Mouse (Mus musculus) limb, embryonic 14.5 days (tissue): ENCODE measurements around the gene Eri3. TPM values are rescaled to one million over a fixed set of nuclear protein-coding genes. Genes with fewer than 3 reads are reported as not detected.

Source experiments
- ATAC-seq: fragments of 200-750 bp; cut with Nextera tagmentation; 2 replicates; pipeline ENCODE4 v1.8.0; 2017; ENCODE audit warnings: low read depth, moderate number of reproducible peaks, moderate TSS enrichment; ENCODE audit not compliant: low FRiP score
- DNase-seq: peaks from one replicate; pipeline ENCODE4 v3.0.0-alpha.2; 2015; ENCODE audit warnings: low spot score
- H3K27ac ChIP-seq: fragments of 300-500 bp; sonication (generic); replicated peaks from 2 replicates; pipeline ENCODE4 v1.5.1; 2014; ENCODE audit warnings: low read depth, mild to moderate bottlenecking, low read length, moderate library complexity, mixed read lengths
- H3K27me3 ChIP-seq: fragments of 300-500 bp; sonication (generic); 2 replicates; pipeline ENCODE4 v1.6.1; 2014; ENCODE audit warnings: low read length, mixed read lengths; ENCODE audit not compliant: control insufficient read depth, insufficient read depth
- H3K36me3 ChIP-seq: fragments of 300-500 bp; sonication (generic); 2 replicates; pipeline ENCODE4 v1.6.1; 2014; ENCODE audit warnings: mild to moderate bottlenecking, low read length, moderate library complexity, mixed read lengths; ENCODE audit not compliant: control insufficient read depth, insufficient read depth
- H3K4me1 ChIP-seq: fragments of 300-500 bp; sonication (generic); 2 replicates; pipeline ENCODE4 v1.6.1; 2014; ENCODE audit warnings: antibody characterized with exemption, low read length, mixed read lengths; ENCODE audit not compliant: control insufficient read depth, insufficient read depth
- H3K4me2 ChIP-seq: fragments of 300-500 bp; sonication (generic); replicated peaks from 2 replicates; pipeline ENCODE4 v1.6.1; 2014; ENCODE audit warnings: low read depth, mild to moderate bottlenecking, low read length, moderate library complexity; ENCODE audit not compliant: severe bottlenecking
- H3K4me3 ChIP-seq: fragments of 300-500 bp; sonication (generic); replicated peaks from 2 replicates; pipeline ENCODE4 v1.5.1; 2014; ENCODE audit warnings: low read length
- H3K9ac ChIP-seq: fragments of 300-500 bp; sonication (generic); 2 replicates; pipeline ENCODE4 v1.6.1; 2014; ENCODE audit warnings: mild to moderate bottlenecking, low read depth, low read length, moderate library complexity; ENCODE audit not compliant: severe bottlenecking
- H3K9me3 ChIP-seq: fragments of 300-500 bp; sonication (generic); 2 replicates; pipeline ENCODE4 v1.6.1; 2016; ENCODE audit warnings: low read length; ENCODE audit not compliant: control insufficient read depth
- POLR2A ChIP-seq: fragments of 200-500 bp; IDR thresholded peaks from 2 replicates; pipeline ENCODE4 v1.8.0; 2012; ENCODE audit warnings: inconsistent platforms, mild to moderate bottlenecking, moderate library complexity, borderline replicate concordance; ENCODE audit not compliant: insufficient read depth, insufficient read length; ENCODE audit errors: extremely low read depth
- WGBS: fragments of 180-500 bp; shearing (Covaris S2); extraction: QIAGEN DNeasy Blood & Tissue Kit; methylation state at CpG from one replicate; pipeline ENCODE4 v1.1.7; 2014; 5-methylcytosine and 5-hydroxymethylcytosine counted together
- polyA plus RNA-seq, 2 experiments: library from polyadenylated mRNA; depleted of rRNA in 1 of 2; stranded (reverse) in 1 of 2; unstranded in 1 of 2; fragments of >200 nt; fragmentation: Nextera tagmentation in 1 of 2; extraction: Ambion mirVana in 1 of 2; gene quantifications; 2 replicates each; pipeline versions ENCODE4 v1.2.1 to v1.2.3; 2012 to 2014

Gene Eri3
- polyA plus RNA-seq, 2 experiments: 155 to 190 TPM

DNA sequence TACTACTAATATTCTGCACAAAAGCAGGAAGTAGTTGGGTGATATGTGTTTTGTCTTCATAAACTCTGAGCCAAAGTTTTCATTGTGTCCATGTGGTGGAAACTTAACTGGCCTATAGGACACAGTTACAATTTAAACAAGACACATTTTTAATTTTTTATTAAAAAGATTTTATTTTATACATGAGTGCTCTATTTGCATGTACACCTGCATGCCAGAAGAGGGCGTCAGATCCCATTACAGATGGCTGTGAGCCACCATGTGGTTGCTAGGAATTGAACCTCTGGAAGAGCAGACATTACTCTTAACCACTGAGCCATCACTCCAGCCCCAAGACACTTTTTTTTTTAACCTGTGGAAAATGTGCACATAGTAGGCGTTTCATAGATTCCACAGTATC, 5.3 kb downstream of the Eri3 start:
- DNase-seq (no peak), ATAC-seq (no peak)
- Histone ChIP-seq H3K9me3 (no peaks in the 10 kb centered on the region), H3K4me2 (no peak overlapping the region), H3K4me1 (peaks cover 20% of the 10 kb centered on the region), H3K27me3 (no peaks in the 10 kb centered on the region), H3K9ac (no peak overlapping the region), H3K4me3 (no peak overlapping the region), H3K27ac (no peak overlapping the region), H3K36me3 (peaks cover 11% of the 10 kb centered on the region)
- no peak for TF ChIP-seq POLR2A
- WGBS: 54% methylated on average over 2 of the region's 2 CpGs

DNA sequence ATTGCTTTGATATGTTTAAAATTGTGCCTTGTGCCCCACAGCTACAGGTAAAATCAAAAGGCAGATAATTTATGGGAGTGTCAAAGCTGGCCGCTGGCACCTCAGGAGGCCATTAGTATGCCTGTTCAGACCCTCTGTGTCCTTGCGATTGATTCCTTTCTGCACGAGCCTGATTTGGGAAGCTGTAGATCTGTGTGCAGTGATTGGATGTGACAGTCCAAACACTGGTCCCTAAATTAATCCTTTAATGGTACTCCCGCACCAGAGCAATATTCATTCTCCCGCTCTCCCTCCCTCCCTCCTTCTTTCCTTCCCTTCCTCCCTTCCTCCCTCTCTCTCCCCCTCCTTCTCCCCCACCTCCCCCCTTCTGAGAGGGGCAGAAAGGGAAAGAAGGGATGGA, 6.2 kb downstream of the Eri3 start:
- peaks cover 15% of the 10 kb centered on the region for H3K4me1 ChIP-seq
- H3K9me3 ChIP-seq: no peaks in the 10 kb centered on the region
- no peak overlapping the region for H3K4me3 ChIP-seq
- TF ChIP-seq POLR2A: no peak
- DNase-seq: no peak
- ATAC-seq: no peak
- no peak overlapping the region for H3K4me2 ChIP-seq
- H3K27ac ChIP-seq: peak overlapping the region; percentile 19; the same call in 1 of the 2 replicates
- no peaks in the 10 kb centered on the region for H3K27me3 ChIP-seq
- H3K9ac ChIP-seq: no peak overlapping the region
- 12% methylated on average over 5 of the region's 5 CpGs for WGBS
- peaks cover 11% of the 10 kb centered on the region for H3K36me3 ChIP-seq

DNA sequence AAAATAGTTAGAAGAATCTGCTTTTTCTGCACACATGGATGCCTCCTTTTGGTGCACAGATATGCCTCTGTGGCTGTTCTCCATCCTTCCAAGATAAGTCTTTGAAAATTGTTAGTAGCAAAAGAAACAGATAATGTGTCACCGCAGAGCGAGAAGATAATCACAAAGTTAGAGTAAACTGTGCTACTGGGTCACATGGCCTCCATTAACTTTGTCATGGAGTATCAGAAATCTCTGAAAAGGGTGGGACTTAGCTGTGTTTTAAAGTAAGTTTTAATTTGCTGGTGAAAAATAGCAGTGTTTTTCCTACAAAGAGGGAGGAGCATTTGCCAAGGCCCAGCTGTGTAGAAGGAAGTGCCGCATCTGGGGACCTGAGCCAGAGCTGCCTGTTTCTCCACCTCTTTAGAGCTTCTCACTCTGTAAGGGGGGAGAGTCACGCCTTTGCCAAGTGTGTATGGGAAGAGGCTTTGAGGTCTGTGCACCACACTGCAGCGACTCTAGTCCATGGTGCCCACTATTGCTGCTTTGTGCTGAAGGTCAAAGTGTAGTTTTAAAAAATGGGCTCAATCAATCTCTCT, 7.0 kb downstream of the Eri3 start:
- Histone ChIP-seq H3K9ac (no peak overlapping the region), H3K4me2 (no peak overlapping the region), H3K36me3 (peaks cover 12% of the 10 kb centered on the region), H3K27ac (no peak overlapping the region), H3K4me3 (no peak overlapping the region), H3K9me3 (no peaks in the 10 kb centered on the region), H3K4me1 (peaks cover 12% of the 10 kb centered on the region; the same call in 1 of the 2 replicates), H3K27me3 (no peaks in the 10 kb centered on the region)
- TF ChIP-seq POLR2A: no peak
- DNase-seq (no peak), ATAC-seq (no peak)
- 55% methylated on average over 5 of the region's 5 CpGs for WGBS

DNA sequence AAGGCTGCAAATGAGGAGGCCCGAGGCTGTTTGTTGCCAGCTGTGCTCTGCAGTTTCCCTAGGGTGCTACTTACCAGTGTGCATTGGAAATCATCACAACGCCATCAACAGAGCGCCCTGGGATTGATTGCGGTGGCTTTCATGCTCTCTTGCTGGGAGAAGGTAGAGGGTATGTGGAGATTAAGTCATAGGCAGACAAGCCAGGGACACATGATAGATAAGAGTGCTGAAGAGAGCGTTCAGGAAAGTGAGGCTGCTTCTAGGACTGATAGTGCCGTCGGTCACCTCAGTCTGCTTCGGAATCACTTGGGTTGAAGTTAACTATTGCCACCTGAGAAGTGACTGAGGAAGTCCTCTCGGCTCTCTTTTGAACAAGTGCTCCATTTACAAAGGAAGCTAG, 13.8 kb downstream of the Eri3 start:
- no peak overlapping the region for H3K9ac ChIP-seq
- no peak overlapping the region for H3K4me3 ChIP-seq
- H3K36me3 ChIP-seq: peaks cover 37% of the 10 kb centered on the region
- WGBS: 76% methylated on average over 9 of the region's 9 CpGs
- no peak overlapping the region for H3K4me2 ChIP-seq
- DNase-seq (no peak), ATAC-seq (no peak)
- no peak overlapping the region for H3K27ac ChIP-seq
- no peaks in the 10 kb centered on the region for H3K9me3 ChIP-seq
- no peak for TF ChIP-seq POLR2A
- H3K4me1 ChIP-seq: peaks cover 3% of the 10 kb centered on the region
- H3K27me3 ChIP-seq: no peaks in the 10 kb centered on the region

DNA sequence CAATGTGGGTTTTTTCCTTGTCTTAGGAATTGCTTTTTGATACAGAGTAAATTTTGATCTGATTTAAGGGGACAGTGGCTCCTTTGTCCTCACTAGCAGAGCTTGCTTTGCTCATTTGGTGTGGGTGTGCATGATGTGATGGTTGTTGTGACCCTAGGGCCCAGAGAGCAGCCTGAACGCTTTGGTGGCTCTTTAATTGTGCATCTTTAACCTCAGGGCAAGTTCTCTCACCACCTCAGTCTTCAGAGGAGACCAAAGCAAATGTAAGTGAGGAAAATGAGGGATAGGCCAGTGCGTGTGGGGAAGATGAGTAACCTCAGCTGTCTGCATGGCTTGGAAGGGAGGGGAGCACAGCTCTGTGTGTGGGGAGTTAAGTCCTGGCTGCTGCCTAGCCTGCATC, 18.7 kb downstream of the Eri3 start:
- Histone ChIP-seq H3K4me3 (no peak overlapping the region), H3K9me3 (no peaks in the 10 kb centered on the region), H3K4me2 (no peak overlapping the region), H3K27ac (no peak overlapping the region), H3K27me3 (no peaks in the 10 kb centered on the region), H3K36me3 (peaks cover 26% of the 10 kb centered on the region), H3K9ac (no peak overlapping the region), H3K4me1 (peaks cover 6% of the 10 kb centered on the region; the same call in 1 of the 2 replicates)
- no peak for TF ChIP-seq POLR2A
- no peak for DNase-seq
- no peak for ATAC-seq
- whole genome bisulfite sequencing: 56% methylated on average over 2 of the region's 2 CpGs
